Mouse (Mus musculus): ENCODE results near the gene Olfr1006. TPM values are rescaled to one million over a fixed set of nuclear protein-coding genes. Genes with fewer than 3 reads are reported as not detected.
"Not testable (repeated sequence)": the region's sequence is repeated elsewhere in the genome, so short reads cannot be mapped to it uniquely, and the experiment has no call there.

Olfr1006 gene
- not detected for total RNA-seq (2021)

DNA sequence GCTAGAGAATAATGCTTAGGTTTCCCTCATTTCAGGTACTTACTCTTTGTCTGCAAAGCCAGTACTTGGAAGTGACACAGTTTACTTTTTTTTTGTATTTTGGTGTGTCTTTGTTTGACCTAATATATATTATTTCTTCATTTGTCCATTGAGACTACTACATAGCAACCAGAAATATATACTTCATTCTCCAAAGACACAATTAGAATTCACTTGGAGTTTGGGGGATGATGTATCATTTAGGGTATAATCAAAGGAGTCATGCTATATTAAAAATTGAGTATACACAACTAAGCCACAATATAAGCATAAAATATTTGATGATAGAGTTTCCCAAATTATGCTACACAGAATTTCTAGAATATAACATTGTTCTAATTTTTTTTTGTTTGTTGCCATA, at the start of gene Olfr1006:
TSS of gene Olfr1006 (minus strand) at position 101 of the 400 bp plus-strand sequence.
- DNase-seq = no peak

DNA sequence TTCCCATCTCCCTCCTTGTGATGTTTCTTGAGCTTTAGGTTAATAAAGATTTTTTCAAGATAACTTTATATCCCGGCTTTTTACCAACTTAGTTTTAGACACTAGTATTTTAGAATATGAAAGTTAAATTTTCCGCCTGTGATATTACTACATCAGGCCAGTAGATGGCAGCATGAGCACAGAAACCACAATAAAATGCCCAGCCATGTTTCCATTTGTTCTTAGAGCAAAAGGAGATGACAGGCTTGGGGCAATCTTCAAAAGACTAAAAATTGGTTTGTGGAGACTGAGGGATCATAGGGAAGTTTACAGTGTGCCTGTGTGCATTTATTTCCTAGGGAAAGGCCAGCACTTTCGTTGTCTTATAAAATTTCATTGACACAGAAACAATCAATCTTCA, 47.2 kb upstream of the Olfr1006 start:
- DNase-seq = peak in 1 of 2 experiments; percentile 1

DNA sequence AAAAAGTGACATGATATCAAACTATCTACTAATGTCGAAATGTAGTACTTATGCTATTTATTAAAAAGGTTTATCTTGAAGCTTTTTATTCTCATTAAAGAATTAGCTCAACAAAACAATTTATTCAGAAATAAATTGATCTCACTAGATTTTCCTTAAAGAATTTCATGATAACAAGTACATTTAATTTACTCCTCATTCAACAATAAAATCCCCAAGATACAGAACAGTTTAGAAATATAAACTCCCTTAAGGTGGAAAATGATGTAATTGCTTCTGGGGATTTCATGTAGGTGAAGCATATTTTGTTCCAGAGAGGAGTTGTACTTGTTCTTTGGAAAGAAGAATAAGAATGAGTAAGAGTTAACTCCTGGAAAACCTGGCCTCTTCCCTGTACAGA, 36.6 kb upstream of the Olfr1006 start, which contains the start of gene Olfr1009:
TSS of gene Olfr1009 (plus strand) at position 301 of the 400 bp plus-strand sequence.
- DNase-seq = no peak

DNA sequence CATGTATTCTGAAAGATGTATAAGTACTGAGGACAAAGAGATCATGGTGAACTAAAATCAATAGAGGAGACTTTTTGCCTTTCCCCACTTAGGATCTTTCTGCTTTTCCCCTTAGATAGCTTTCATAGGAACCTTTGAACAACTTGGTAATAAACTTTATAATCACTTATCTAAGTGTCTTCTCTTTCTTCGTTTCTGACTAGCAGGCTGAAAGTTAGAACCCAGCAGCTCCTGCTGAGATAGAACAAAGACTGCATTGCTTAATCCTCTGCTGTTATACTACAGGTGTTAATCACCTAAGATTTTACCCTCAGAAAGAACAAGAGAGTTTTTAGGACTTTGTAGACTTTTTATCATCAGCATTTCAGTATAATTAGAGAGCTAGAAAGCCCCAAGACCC, 32.6 kb upstream of the Olfr1006 start:
- no peak for DNase-seq

DNA sequence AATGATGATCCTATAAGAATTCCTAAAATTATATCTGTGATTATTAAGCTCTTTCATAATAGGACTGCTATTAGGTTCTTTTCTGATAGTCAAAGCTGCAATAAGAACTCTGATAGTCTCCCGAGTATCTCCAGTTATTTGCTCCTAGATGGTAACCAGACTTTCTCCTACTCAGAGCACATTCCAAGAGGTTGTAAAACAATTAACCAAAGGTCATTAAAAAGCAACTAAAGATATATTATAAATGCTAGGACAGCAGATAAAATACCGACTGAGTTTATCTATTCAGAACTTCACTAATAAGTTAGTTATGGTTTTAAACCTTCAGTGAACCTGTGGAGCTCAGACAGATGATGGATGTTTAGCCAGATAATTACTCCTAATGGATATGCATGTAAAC, 32.1 kb upstream of the Olfr1006 start:
- not testable (repeated sequence) for DNase-seq

DNA sequence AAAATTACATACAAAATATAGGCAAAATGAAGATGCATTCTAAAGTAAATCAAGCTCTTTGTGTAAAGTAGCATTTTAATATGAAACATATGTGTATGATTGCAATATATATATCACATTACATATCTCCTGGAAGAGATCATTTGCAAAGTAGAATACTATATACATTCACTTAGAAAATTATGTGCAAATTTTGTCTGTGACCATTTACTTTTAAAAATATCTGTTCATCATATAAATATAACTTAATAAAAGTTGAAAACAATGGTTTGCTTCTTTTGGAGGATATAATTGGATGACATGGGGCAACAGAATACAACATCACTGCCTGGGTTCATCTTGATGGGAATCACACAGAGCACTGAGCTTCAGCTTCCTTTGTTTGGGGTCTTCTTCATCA, 10.6 kb upstream of the Olfr1006 start, which contains the start of gene Olfr1008:
TSS of gene Olfr1008 (plus strand) at position 301 of the 400 bp plus-strand sequence.
- no peak for DNase-seq

DNA sequence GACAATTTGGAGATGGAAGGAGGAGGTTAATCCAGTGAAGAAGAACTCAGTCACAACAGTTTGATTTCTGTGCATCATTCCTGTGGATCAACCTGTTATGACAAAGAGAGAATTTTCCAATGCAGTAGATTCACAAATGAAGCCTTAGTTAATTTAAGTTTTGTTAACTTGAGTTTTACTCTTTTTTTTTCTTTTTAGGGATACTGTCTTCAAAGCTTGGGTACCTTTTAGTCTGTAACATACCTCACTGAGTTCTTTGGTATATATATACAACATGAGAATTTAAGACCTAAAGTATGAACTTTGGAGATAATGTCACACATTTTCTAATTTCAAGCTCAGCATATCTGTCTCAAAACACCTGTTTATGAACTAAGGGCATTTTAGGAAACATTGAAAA, 14.2 kb downstream of the Olfr1006 start, which contains the start of gene Olfr154:
TSS of gene Olfr154 (minus strand) at position 101 of the 400 bp plus-strand sequence.
- not testable (repeated sequence) for DNase-seq

DNA sequence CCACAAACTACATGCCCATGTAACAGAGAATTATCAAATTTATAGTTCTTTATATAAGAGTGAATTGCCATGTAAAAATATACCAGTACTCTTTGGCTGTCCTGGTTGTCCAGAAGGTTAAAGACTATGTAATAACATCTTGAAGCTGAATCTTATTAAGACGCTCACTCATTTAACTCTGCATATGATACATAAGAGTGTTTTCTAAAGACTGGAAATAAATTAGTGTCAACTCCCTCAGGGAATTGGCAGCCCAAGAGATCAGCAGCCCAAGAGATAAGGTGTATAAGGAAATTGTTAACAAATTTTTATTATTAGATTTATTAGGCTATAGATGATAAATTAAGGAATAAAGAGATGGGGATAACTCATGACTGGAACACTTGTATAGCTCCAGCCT, 28.0 kb downstream of the Olfr1006 start, which contains the start of gene Olfr1002:
TSS of gene Olfr1002 (minus strand) at position 101 of the 400 bp plus-strand sequence.
- DNase-seq = no peak

Other genes with a start within 250 kb of the Olfr1006 start
- not detected for gene Olfr994, start 242.3 kb downstream of the Olfr1006 start, total RNA-seq (2021)
- not detected for gene Olfr995, start 235.1 kb downstream of the Olfr1006 start, total RNA-seq (2021)
- gene 4833423E24Rik, start 159.7 kb downstream of the Olfr1006 start, total RNA-seq (2021) = under 1 TPM in 1 of 2 experiments, not detected in 1; 0.25 TPM
- not detected for gene Olfr996, start 99.6 kb downstream of the Olfr1006 start, total RNA-seq (2021)
- not detected for gene Olfr998, start 89.8 kb downstream of the Olfr1006 start, total RNA-seq (2021)
- gene Olfr1000, start 66.9 kb downstream of the Olfr1006 start, total RNA-seq (2021) = not detected
- gene Olfr1002, start 28.1 kb downstream of the Olfr1006 start, total RNA-seq (2021) = not detected
- not detected for gene Olfr154, start 14.3 kb downstream of the Olfr1006 start, total RNA-seq (2021)
- gene Olfr1008, start 10.7 kb upstream of the Olfr1006 start, total RNA-seq (2021) = not detected
- gene Olfr1009, start 36.7 kb upstream of the Olfr1006 start, total RNA-seq (2021) = not detected
- not detected for gene Olfr1012, start 84.0 kb upstream of the Olfr1006 start, total RNA-seq (2021)
- gene Olfr1013, start 88.3 kb upstream of the Olfr1006 start, total RNA-seq (2021) = not detected
- not detected for gene Olfr1014, start 93.9 kb upstream of the Olfr1006 start, total RNA-seq (2021)
- not detected for gene Olfr1015, start 103.2 kb upstream of the Olfr1006 start, total RNA-seq (2021)
- gene Olfr1016, start 123.8 kb upstream of the Olfr1006 start, total RNA-seq (2021) = not detected
- not detected for gene Olfr1018, start 139.7 kb upstream of the Olfr1006 start, total RNA-seq (2021)
- gene Olfr1019, start 166.7 kb upstream of the Olfr1006 start, total RNA-seq (2021) = not detected
- not detected for gene Olfr1020, start 168.3 kb upstream of the Olfr1006 start, total RNA-seq (2021)
- not detected for gene Olfr1022, start 189.8 kb upstream of the Olfr1006 start, total RNA-seq (2021)
- gene Olfr1023, start 206.9 kb upstream of the Olfr1006 start, total RNA-seq (2021) = not detected
- gene Olfr1024, start 226.3 kb upstream of the Olfr1006 start, total RNA-seq (2021) = not detected
- gene Olfr1025-ps1, start 236.4 kb upstream of the Olfr1006 start, total RNA-seq (2021) = not detected
- not detected for gene Olfr1026, start 242.8 kb upstream of the Olfr1006 start, total RNA-seq (2021)

All from layer of hippocampus, postnatal 36 days (tissue).